Mouse (Mus musculus) ES-Bruce4 (cell line): ENCODE measurements at regions not wholly inside any gene's neighbourhood (a gene's known extent, or its start where the extent isn't known, plus 50 kb on each side); places are given as distances from the start of the nearest gene placed in this dataset.

Experiments
- H3K27ac ChIP-seq: 2 replicates; pipeline ENCODE4 v1.5.1; 2012; ENCODE audit warnings: low read length, inconsistent platforms; ENCODE audit not compliant: insufficient read depth
- H3K27me3 ChIP-seq: 2 replicates; pipeline ENCODE4 v1.6.1; 2012; ENCODE audit warnings: mild to moderate bottlenecking, low read length, inconsistent platforms; ENCODE audit not compliant: control insufficient read depth, poor library complexity, insufficient read depth, severe bottlenecking
- H3K36me3 ChIP-seq: 2 replicates; pipeline ENCODE4 v1.6.1; 2012; ENCODE audit warnings: inconsistent platforms, mild to moderate bottlenecking, low read length, moderate library complexity; ENCODE audit not compliant: control insufficient read depth, poor library complexity, insufficient read depth, severe bottlenecking
- H3K4me1 ChIP-seq: one replicate; pipeline ENCODE4 v1.8.1; 2011; ENCODE audit warnings: low read length; ENCODE audit not compliant: control insufficient read depth, insufficient read depth
- H3K4me3 ChIP-seq: 2 replicates; pipeline ENCODE4 v1.5.1; 2011; ENCODE audit warnings: low read depth, mild to moderate bottlenecking, low read length
- H3K9ac ChIP-seq: 2 replicates; pipeline ENCODE4 v1.6.1; 2012; ENCODE audit warnings: low read depth, mild to moderate bottlenecking, inconsistent platforms; ENCODE audit not compliant: poor library complexity, severe bottlenecking
- H3K9me3 ChIP-seq: replicated peaks from 2 replicates; pipeline ENCODE4 v1.6.1; 2012; ENCODE audit warnings: mild to moderate bottlenecking, low read length, inconsistent platforms; ENCODE audit not compliant: control insufficient read depth, poor library complexity, insufficient read depth, severe bottlenecking
- CTCF ChIP-seq: IDR thresholded peaks from one replicate; pipeline ENCODE4 v1.8.1; 2011; ENCODE audit warnings: low read depth, low read length
- EP300 ChIP-seq: IDR thresholded peaks from 2 replicates; pipeline ENCODE4 v1.6.1; 2011; ENCODE audit warnings: low read depth, low read length; ENCODE audit not compliant: insufficient read depth
- POLR2A ChIP-seq: IDR thresholded peaks from one replicate; pipeline ENCODE4 v1.8.1; 2011; ENCODE audit warnings: low read length; ENCODE audit not compliant: insufficient read depth

- H3K4me3 ChIP-seq: no peak overlapping the region
- no peaks in the 10 kb centered on the region for H3K27me3 ChIP-seq
- no peaks in the 10 kb centered on the region for H3K36me3 ChIP-seq
- H3K27ac ChIP-seq: no peak overlapping the region
- H3K9me3 ChIP-seq: no peaks in the 10 kb centered on the region
- H3K9ac ChIP-seq: no peak overlapping the region
- H3K4me1 ChIP-seq: no peaks in the 10 kb centered on the region
- TF ChIP-seq POLR2A: no peak
- no peak for TF ChIP-seq CTCF
- TF ChIP-seq EP300: no peak
Observed at GRCm38 (mm10) chr14:87300838-87301237, 115.6 kb upstream of the Tdrd3 start.

GRCm38 (mm10) chr14:87301564-87301963 lies 114.9 kb upstream of the Tdrd3 start:
- TF ChIP-seq CTCF (no peak), EP300 (no peak), POLR2A (no peak)
- Histone ChIP-seq H3K9me3 (no peaks in the 10 kb centered on the region), H3K36me3 (no peaks in the 10 kb centered on the region), H3K27ac (no peak overlapping the region), H3K4me1 (no peaks in the 10 kb centered on the region), H3K4me3 (no peak overlapping the region), H3K27me3 (no peaks in the 10 kb centered on the region), H3K9ac (no peak overlapping the region)

GRCm38 (mm10) chr14:87305481-87305880 lies 111.0 kb upstream of the Tdrd3 start:
- no peaks in the 10 kb centered on the region for H3K9me3 ChIP-seq
- H3K4me1 ChIP-seq: no peaks in the 10 kb centered on the region
- no peaks in the 10 kb centered on the region for H3K36me3 ChIP-seq
- H3K9ac ChIP-seq: no peak overlapping the region
- H3K4me3 ChIP-seq: no peak overlapping the region
- H3K27me3 ChIP-seq: no peaks in the 10 kb centered on the region; the same call in 1 of the 2 replicates
- TF ChIP-seq POLR2A: no peak
- TF ChIP-seq CTCF: no peak
- TF ChIP-seq EP300: no peak
- no peak overlapping the region for H3K27ac ChIP-seq

DNA sequence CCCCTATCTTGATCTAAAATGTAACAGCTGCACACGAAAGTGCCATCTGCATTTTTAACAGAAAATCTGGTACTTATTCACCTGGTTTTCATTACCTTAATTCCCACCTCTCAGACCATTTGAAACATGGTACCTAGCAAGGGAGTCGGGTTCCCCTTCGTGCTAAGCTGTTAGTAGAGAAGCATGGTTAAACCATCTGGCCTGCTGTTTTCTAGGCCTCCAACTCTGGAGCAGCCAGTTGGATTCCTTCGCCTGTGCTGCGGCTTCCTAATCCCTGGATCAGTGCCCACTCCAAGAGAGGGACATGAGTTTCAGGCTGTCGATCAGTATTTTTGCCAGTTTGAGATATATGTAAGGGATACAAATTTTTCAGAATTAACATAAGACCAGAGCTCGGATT lies 110.4 kb upstream of the Tdrd3 start:
- no peak overlapping the region for H3K4me3 ChIP-seq
- TF ChIP-seq EP300: no peak
- no peak for TF ChIP-seq POLR2A
- no peak for TF ChIP-seq CTCF
- no peaks in the 10 kb centered on the region; the same call in 1 of the 2 replicates for H3K27me3 ChIP-seq
- no peaks in the 10 kb centered on the region for H3K4me1 ChIP-seq
- no peak overlapping the region for H3K27ac ChIP-seq
- H3K9me3 ChIP-seq: no peaks in the 10 kb centered on the region
- H3K36me3 ChIP-seq: no peaks in the 10 kb centered on the region
- H3K9ac ChIP-seq: no peak overlapping the region

- Histone ChIP-seq H3K9ac (no peak overlapping the region), H3K9me3 (no peaks in the 10 kb centered on the region), H3K27me3 (no peaks in the 10 kb centered on the region; the same call in 1 of the 2 replicates), H3K4me1 (no peaks in the 10 kb centered on the region), H3K36me3 (no peaks in the 10 kb centered on the region), H3K27ac (no peak overlapping the region), H3K4me3 (no peak overlapping the region)
- TF ChIP-seq POLR2A (no peak), EP300 (no peak), CTCF (no peak)
Observed at GRCm38 (mm10) chr14:87308016-87308415, 108.4 kb upstream of the Tdrd3 start.

- Histone ChIP-seq H3K27me3 (no peaks in the 10 kb centered on the region; the same call in 1 of the 2 replicates), H3K9me3 (no peaks in the 10 kb centered on the region), H3K27ac (no peak overlapping the region), H3K4me3 (no peak overlapping the region), H3K36me3 (no peaks in the 10 kb centered on the region), H3K9ac (no peak overlapping the region), H3K4me1 (no peaks in the 10 kb centered on the region)
- TF ChIP-seq EP300: no peak
Observed at GRCm38 (mm10) chr14:87312318-87312717, 104.1 kb upstream of the Tdrd3 start.
